Mouse (Mus musculus) retina, postnatal 1 day (tissue): ENCODE results near the gene Tmem56.
A peak's percentile ranks its signal among the peaks of the same experiment; 100 is the strongest.

Experiments used
- DNase-seq: peaks from one replicate; pipeline ENCODE4 v3.0.0-alpha.2; 2012

Tmem56 gene

GRCm38 (mm10) chr3:121224763-121225162 is 58.1 kb downstream of the Tmem56 start:
- DNase-seq, result no peak

GRCm38 (mm10) chr3:121224185-121224584 is 58.7 kb downstream of the Tmem56 start:
- no peak for DNase-seq

GRCm38 (mm10) chr3:121221987-121222386 is 60.9 kb downstream of the Tmem56 start:
- no peak for DNase-seq

- DNase-seq, result no peak
Measured at GRCm38 (mm10) chr3:121217011-121217410, 65.9 kb downstream of the Tmem56 start.

GRCm38 (mm10) chr3:121213501-121213900 is 69.4 kb downstream of the Tmem56 start:
- no peak for DNase-seq

GRCm38 (mm10) chr3:121212156-121212555 is 70.7 kb downstream of the Tmem56 start:
- no peak for DNase-seq

GRCm38 (mm10) chr3:121208994-121209393 is 73.9 kb downstream of the Tmem56 start:
- DNase-seq, result no peak

- peak; percentile 60 for DNase-seq
Measured at GRCm38 (mm10) chr3:121206202-121206882, 76.6 kb downstream of the Tmem56 start.

GRCm38 (mm10) chr3:121202638-121203037 is 80.3 kb downstream of the Tmem56 start:
- no peak for DNase-seq

- DNase-seq, result no peak
Measured at GRCm38 (mm10) chr3:121201012-121201747, 81.7 kb downstream of the Tmem56 start.

GRCm38 (mm10) chr3:121189199-121189598 is 93.7 kb downstream of the Tmem56 start:
- DNase-seq, result no peak

GRCm38 (mm10) chr3:121187510-121187909 is 95.4 kb downstream of the Tmem56 start:
- no peak for DNase-seq

- DNase-seq, result no peak
Measured at GRCm38 (mm10) chr3:121186925-121187324, 96.0 kb downstream of the Tmem56 start.

GRCm38 (mm10) chr3:121185197-121185596 is 97.7 kb downstream of the Tmem56 start:
- DNase-seq, result no peak

GRCm38 (mm10) chr3:121176011-121176410 is 106.9 kb downstream of the Tmem56 start:
- DNase-seq, result no peak

- DNase-seq, result no peak
Measured at GRCm38 (mm10) chr3:121174248-121174945, 108.5 kb downstream of the Tmem56 start.

- DNase-seq, result no peak
Measured at GRCm38 (mm10) chr3:121172718-121173117, 110.2 kb downstream of the Tmem56 start.

GRCm38 (mm10) chr3:121171872-121172265 is 111.0 kb downstream of the Tmem56 start:
- no peak for DNase-seq

- peak; percentile 91 for DNase-seq
Measured at GRCm38 (mm10) chr3:121171243-121171871, 111.5 kb downstream of the Tmem56 start, which contains the start of gene Rwdd3. Rwdd3 (minus strand) TSS chr3:121171695.

GRCm38 (mm10) chr3:121170631-121171030 is 112.3 kb downstream of the Tmem56 start:
- no peak for DNase-seq

GRCm38 (mm10) chr3:121169092-121169942 is 113.6 kb downstream of the Tmem56 start:
- no peak for DNase-seq

GRCm38 (mm10) chr3:121168581-121168980 is 114.3 kb downstream of the Tmem56 start:
- no peak for DNase-seq
